Mouse (Mus musculus) cerebellum, postnatal 4 days (tissue): Measurements from ENCODE around the gene Pde4b.
"Not testable (repeated sequence)": the region's sequence is repeated elsewhere in the genome, so short reads cannot be mapped to it uniquely, and the experiment has no call there.

Experiments
- DNase-seq, 2 experiments: peaks; one replicate each; pipeline ENCODE4 v3.0.0; 2022; ENCODE audit warnings: low spot score in 2 of 2, mixed read lengths in 1 of 2

Pde4b gene

GRCm38 (mm10) chr4:102459216-102459999 lies 372.1 kb downstream of the Pde4b start:
- no peak for DNase-seq

DNA sequence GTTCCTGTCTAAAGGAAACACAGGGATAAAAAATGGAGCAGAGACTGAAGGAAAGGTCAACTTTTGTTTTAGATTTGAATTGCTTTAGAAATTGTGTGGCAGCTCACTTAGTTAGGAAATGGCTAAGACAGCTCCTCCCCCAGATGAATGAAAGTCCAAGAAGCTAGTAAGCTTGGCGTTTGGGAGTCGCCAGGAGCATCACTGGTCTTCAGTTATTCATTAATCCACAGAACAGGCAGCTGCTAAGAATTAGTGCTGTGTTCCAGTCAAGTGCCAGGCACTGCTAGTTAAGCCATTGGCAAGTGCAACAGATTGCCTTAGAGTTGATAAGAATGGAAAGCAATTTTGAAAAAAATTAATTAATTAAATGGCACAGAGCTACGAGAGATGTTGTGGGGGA lies 390.8 kb downstream of the Pde4b start:
- no peak for DNase-seq

DNA sequence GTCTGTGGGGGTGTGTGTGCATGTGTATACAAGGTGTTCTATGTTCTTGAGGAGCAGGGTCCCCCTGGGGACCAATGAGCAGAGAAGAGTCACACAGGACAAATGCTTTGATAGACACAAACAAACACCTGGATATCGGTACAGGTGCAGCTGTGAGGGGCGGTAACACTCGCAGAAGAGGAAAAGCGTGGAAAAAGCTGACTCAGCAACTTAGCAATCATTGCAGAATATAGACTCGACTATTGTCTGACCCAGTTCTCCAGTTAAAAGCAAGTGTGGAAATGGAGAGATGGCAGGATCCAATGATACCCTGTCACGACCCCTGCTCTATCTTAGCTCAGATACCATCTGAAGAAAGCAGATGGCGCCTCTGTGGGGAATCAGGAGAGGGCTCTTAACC lies 391.5 kb downstream of the Pde4b start:
- no peak for DNase-seq

DNA sequence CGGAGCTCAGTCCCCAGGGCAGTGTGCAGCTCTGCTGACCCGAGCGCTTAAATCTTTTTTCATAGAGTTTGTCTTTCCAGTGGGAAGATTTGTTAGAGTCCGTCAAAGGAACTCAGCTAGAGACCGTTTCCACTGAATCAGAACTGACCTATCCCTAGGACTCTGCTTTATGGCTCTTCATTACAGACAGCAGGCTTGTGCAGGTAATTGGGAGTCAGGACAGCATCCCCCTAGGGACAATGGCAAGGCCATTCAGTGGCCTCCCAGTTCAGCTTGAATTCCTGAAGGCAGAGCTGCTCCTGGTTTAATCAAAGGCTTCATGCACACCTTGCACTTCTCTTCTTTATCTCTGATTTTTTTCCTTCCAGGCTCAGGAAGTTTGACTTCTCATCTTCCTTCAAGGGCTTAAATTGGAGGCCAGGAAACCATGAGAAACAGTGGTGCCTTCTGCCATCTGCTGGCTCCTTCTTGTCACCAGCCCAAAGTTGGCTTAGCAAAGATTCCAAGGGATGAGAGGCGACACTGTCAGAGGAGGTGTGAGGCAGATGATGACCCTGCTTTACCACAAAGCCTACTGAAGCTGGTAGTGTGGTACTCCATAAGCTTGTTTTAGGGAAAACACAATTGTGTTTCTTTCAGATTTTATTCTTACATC lies 393.6 kb downstream of the Pde4b start:
- DNase-seq: peak in 1 of 2 experiments; percentile 37

- no peak for DNase-seq
These were observed 396.1 kb downstream of the Pde4b start for GRCm38 (mm10) chr4:102483354-102484018.

DNA sequence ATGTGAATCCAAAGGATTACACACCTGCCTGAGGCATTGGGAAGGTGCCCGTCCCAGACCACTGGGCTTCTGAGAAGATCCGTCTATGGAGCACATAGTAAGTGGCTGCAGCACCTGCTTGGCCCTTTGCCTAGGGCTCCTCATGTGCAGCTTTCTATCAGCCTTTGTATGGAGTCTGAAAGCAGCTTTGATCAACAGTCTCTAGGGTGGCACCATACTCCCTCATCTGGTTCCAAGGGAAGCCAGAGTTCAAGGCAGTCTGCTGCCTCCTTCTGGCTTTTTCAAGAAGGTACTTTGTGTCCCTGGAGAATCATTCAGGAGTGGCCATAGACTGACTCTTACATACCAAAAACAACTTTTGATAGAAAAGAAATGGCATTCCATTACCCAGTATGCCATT lies 397.4 kb downstream of the Pde4b start:
- DNase-seq: no peak

GRCm38 (mm10) chr4:102486134-102486920 lies 399.0 kb downstream of the Pde4b start:
- peak in 1 of 2 experiments; percentile 18 for DNase-seq

DNA sequence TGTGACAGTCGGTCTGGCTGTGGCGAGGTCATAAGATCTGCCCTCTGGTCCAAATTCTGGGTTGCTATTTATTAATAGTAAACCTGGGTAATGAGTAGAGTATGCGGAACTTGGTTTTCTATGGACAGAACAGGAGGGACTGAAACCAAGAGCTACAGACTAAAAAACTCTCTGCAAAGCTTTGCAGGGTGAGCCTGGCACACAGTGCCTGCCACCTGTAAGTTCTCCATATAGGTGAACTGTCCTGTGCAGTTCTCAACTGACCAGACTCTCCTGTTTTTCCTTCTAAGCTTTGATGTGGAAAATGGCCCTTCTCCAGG lies 399.5 kb downstream of the Pde4b start:
- DNase-seq: no peak

GRCm38 (mm10) chr4:102488000-102488399 lies 400.7 kb downstream of the Pde4b start:
- no peak for DNase-seq

DNA sequence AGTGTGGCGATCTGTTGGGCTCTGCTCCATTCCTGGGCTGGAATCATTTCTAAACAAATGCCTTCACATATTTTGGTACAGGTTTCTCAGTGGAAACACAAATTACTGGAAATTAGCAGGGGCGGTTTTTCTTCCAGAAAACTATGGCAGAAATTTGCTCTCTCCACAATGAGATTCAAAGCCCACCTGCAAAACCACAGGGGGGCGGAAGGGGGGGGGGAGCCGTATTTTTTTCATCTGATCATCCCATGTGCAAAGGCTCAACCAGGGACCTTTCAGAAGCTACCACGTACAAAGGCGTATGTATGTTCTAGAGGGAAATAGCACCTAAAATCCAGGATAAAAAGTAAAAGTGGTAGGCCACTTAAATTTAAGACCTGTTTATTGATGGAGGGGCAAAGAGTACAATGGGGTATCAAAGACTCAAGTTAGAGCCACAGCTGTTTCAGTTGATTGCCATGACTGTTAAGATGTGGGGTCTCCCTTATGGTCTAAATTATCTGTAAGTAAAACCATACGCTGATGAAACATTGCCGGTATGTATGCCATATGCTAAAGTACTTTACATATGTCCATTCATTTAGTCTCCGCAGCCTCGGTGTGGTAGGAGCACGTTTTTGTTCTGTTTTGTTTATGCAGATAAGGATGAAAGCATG lies 404.3 kb downstream of the Pde4b start:
- DNase-seq: no peak

DNA sequence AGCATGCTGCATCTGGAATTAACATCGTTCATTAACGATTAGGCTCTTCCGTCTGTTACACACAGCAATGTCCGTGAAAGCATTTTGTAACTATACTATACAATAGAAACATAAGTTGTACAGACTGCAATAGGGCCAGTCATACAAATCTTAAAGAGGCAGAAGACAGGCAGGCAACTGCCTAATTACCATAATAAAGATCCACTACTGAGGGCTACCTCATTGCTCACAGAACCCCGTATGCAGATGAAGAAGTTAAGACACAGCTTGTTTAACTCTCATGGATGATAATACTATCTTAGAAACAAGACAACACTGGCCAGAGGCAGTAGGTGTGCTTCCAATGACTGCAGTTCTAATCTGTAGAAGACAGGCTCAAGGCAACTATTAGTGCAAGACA lies 405.6 kb downstream of the Pde4b start:
- DNase-seq: no peak

DNA sequence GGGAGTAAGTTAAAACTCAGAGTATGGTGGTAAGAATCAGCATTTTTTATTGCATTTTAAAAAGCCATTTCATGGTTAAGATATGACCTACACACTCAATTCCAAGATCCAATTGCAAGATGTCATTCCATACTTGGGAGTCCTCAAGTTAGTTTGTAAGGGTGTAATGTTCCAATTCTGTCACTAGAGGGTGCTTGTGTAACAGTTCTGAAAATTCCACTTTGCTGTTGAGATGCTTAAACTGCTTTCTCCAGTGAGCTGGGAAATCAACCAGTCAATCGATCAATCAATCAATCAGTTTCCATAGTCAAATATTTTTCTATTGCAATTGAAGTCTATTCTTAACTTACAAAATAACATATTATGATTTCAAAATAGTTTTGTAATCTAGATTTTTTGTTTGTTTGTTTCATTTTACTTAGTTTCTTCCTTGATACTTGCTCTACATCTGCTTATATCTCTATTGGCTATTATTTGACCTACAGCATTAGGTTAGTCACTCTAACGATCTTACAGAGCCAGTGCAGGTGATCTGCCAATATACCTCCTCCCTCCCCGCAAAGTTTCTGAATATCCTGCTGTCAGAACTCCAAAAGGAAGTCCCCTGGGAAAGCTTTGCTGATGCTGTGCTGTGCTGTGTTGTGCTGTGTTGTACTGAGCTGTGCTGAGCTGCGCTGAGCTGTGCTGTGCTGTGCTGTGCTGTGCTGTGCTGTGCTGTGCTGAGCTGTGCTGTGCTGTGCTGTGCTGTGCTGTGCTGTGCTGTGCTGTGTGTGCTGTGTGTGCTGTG lies 406.2 kb downstream of the Pde4b start:
- no peak for DNase-seq

DNA sequence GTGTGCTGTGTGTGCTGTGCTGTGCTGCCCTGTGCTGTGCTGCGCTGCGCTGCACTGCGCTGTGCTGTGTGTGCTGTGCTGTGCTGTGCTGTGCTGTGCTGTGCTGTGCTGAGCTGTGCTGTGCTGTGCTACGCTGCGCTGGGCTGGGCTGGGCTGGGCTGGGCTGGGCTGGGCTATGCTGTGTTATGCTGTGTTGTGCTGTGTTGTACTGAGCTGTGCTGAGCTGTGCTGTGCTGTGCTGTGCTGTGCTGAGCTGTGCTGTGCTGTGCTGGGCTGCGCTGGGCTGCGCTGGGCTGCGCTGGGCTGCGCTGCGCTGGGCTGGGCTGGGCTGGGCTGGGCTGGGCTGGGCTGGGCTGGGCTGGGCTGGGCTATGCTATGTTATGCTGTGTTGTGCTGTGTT lies 406.9 kb downstream of the Pde4b start:
- not testable (repeated sequence) for DNase-seq

- DNase-seq: no peak
These were observed 407.7 kb downstream of the Pde4b start for GRCm38 (mm10) chr4:102495001-102495400.

DNA sequence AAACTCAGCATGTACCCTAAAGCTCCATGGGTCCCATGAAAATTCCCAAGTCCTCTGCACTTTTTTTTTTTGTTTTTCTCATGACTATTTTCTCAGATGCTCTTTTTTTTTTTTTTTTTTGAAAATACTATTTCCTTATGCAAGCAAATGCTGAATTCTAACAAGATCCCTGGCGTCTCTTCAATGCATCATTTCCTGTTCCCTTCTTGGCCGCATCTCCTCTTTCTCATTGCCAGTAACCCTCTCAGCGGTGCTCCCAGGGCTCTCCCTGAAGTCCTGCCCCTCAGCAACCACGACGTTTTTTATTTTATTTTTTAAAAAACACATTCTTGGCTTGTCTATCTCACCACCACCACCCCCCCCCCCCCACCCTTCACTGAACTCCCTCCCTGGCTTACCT lies 408.1 kb downstream of the Pde4b start:
- no peak for DNase-seq

DNA sequence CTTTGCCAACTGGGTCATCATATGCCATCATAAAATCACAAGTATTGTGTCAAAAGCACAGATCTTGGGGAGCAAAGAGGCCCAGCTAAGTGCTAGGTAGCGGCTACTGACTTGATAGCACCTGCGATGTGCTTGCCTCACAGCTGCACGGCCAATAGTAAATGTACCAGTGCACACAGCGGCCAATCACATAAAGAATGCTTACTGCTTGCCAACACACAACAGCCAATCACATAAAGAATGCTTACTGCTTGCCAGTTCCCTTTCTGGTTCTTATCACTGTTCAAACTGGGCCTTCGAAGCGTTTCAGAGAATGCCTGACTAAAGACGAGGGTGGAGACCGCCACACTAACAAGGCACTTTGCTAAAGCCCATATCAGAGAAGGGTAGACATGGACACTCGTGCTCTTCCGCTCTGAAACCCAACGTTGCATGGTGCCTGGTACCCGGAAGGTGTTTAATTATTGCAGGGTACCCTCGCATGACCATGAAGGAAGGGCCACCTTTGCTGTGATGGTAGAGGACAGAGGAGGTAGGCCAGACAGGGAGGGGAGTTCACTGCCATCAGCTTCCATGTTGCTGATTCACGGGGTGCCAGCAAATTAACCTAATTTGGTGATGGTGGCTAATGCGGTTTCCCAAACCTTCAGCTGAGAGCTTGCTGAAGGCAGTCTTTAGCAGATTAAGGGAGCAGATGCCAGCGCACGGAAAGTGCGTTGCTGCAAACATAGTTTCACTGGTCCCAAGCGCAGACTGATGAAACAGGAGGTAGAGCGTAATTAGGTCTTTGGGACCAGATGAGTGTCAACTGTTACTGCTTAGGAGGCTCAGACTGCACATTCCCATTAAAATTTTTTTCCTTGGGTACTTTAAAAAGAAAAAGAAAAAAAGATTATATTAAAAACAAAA lies 409.2 kb downstream of the Pde4b start:
- no peak for DNase-seq

- no peak for DNase-seq
These were observed 409.9 kb downstream of the Pde4b start for GRCm38 (mm10) chr4:102497221-102497620.

GRCm38 (mm10) chr4:102498169-102498919 lies 411.0 kb downstream of the Pde4b start:
- no peak for DNase-seq

DNA sequence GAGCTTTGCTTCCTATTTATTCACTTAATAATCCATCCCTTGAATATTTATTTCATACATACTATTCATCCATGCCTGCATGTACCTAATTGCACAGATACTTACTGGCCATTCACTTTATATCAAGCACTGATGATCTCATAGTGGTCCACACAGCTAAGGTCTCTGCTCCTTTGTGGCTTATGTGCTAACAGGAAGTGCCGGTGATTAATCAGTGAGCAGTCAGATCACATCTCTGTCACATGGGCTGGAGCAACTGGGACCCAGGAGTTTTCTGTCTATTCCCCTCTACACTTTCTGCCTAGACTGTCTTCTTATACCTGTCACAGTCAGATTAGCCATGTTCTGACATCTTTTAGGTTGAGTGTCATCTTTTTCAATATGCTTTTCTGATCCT lies 411.6 kb downstream of the Pde4b start:
- DNase-seq: no peak
